Mouse (Mus musculus): Measurements from ENCODE around the gene Ccdc24. TPM values are rescaled to one million over a fixed set of nuclear protein-coding genes. Genes with fewer than 3 reads are reported as not detected.

Ccdc24 gene
- polyA plus RNA-seq, 1 experiment from 2014 or later = 3.3 TPM

DNA sequence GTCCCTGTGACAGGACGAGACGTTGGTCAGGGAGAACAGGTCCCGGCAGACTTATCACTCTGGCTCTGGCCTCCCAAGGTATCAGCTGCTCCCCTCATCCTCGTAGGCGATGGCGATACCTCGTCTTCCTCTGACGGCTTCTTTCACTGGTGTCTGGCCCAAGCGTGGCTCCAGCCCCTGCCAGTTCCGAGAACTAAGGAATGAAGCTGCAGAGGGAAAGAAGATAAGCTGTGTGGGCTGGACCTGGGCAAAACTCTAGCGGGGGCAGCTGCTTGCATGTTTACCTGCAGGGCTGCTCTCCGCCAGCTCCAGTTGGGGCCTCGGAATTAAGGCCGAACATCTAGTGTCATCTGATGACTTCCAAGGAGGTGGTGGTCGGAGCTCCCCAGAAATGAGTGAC, 17.1 kb upstream of the Ccdc24 start:
- Histone ChIP-seq H3K27ac (replicated peaks; ENCODE audit: low read depth, low read length) (no peak overlapping the region), H3K27me3 (replicated peaks; ENCODE audit: control insufficient read depth, insufficient read depth, low read length) (no peaks in the 10 kb centered on the region), H3K4me2 (ENCODE audit: low read depth, low read length) (no peak overlapping the region), H3K9ac (ENCODE audit: low read depth, low read length) (no peak overlapping the region), H3K4me3 (ENCODE audit: low read depth, low read length) (no peak overlapping the region), H3K36me3 (ENCODE audit: control insufficient read depth, insufficient read depth, low read length) (peaks cover 24% of the 10 kb centered on the region), H3K9me3 (ENCODE audit: control insufficient read depth, low read length) (no peaks in the 10 kb centered on the region), H3K4me1 (ENCODE audit: control insufficient read depth, insufficient read depth, low read length) (peaks cover 16% of the 10 kb centered on the region; the same call in 1 of the 2 replicates)
- ATAC-seq (ENCODE audit: low read depth) (no peak), DNase-seq (ENCODE audit: low spot score) (no peak)
- 92% methylated on average over 15 of the region's 15 CpGs for WGBS

DNA sequence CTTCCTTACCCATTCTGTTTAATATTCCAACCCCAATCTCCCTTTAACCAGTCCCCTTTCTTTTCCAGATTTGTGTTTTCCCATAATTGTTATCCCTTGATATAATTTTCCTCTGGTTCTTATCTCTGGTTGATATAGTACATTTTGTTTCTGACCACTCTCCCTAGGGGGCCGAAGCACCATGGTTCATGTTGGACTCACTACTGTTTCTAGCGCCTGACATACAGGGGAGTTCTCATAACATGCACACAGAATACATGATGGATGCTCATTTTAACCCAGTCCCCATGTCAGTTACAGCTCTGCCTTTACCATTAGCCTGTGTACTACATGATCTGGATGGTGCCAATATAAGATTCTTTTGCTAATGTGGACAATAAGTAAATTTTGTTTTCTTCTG, 15.6 kb upstream of the Ccdc24 start:
- Histone ChIP-seq H3K9ac (ENCODE audit: low read depth, low read length) (no peak overlapping the region), H3K27ac (replicated peaks; ENCODE audit: low read depth, low read length) (no peak overlapping the region), H3K9me3 (ENCODE audit: control insufficient read depth, low read length) (no peaks in the 10 kb centered on the region), H3K4me1 (ENCODE audit: control insufficient read depth, insufficient read depth, low read length) (peaks cover 22% of the 10 kb centered on the region; the same call in 1 of the 2 replicates), H3K4me2 (ENCODE audit: low read depth, low read length) (peak overlapping the region; percentile 96), H3K4me3 (ENCODE audit: low read depth, low read length) (peak overlapping the region; percentile 95), H3K36me3 (ENCODE audit: control insufficient read depth, insufficient read depth, low read length) (peaks cover 17% of the 10 kb centered on the region), H3K27me3 (replicated peaks; ENCODE audit: control insufficient read depth, insufficient read depth, low read length) (no peaks in the 10 kb centered on the region)
- ATAC-seq (ENCODE audit: low read depth) = no peak
- 76% methylated on average over 2 of the region's 2 CpGs for WGBS
- no peak for DNase-seq (ENCODE audit: low spot score)

DNA sequence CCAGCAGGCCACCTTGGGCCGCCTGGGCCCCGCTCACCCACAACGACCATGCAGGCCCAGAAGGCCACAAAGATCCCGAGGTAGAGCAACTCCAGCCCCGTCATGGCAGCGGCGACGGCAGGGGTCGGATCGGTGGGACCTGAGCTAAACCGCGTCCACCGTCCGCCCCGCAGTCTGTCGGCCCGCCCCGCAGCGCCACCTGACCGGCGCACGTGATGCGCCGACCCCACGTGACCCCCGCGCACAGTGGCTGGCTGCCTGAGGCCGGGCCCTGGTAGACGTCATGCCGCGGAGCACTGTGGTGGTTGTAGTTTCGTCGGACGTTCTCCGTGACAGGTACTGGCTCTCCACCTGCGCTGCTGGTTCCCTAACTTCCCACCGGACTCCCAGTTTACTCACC, 14.8 kb upstream of the Ccdc24 start, which contains the start of gene Atp6v0b:
Gene Atp6v0b, minus strand, starts transcription at position 201 of the 400 bp plus-strand sequence.
- H3K27me3 ChIP-seq (replicated peaks; ENCODE audit: control insufficient read depth, insufficient read depth, low read length) = no peaks in the 10 kb centered on the region
- DNase-seq (ENCODE audit: low spot score) (peak; percentile 95), ATAC-seq (ENCODE audit: low read depth) (peak; percentile 91)
- H3K4me3 ChIP-seq (ENCODE audit: low read depth, low read length) = peak within 1 kb of the TSS; percentile 95
- under 1% methylated on average over 18 of the region's 37 CpGs for WGBS
- H3K27ac ChIP-seq (replicated peaks; ENCODE audit: low read depth, low read length) = no peak within 1 kb of the TSS
- H3K9me3 ChIP-seq (ENCODE audit: control insufficient read depth, low read length) = no peaks in the 10 kb centered on the region
- H3K4me2 ChIP-seq (ENCODE audit: low read depth, low read length) = peak within 1 kb of the TSS; percentile 96
- peak within 1 kb of the TSS; percentile 83 for H3K9ac ChIP-seq (ENCODE audit: low read depth, low read length)
- peaks cover 22% of the 10 kb centered on the region; the same call in 1 of the 2 replicates for H3K4me1 ChIP-seq (ENCODE audit: control insufficient read depth, insufficient read depth, low read length)
- peaks cover 17% of the 10 kb centered on the region for H3K36me3 ChIP-seq (ENCODE audit: control insufficient read depth, insufficient read depth, low read length)

DNA sequence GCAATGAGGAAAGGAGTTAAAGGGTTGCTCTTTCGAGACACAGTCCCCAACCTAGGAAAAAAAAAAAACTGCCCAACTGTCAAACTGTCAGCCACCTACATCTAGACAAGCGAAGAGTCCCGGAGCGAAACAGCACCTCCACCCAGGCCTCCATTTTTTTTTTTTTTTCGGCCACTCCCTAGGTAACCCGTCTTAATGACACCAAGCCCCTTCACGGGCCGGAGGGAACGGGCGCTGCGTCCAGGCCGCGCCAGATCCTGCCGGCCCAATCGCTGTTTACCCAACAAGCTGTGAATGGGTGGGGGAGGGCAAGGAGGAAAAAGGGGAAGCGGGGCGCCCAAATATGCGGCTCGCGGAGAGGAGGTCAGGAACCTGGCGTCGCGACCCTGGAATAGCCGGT, 14.3 kb upstream of the Ccdc24 start:
- H3K4me3 ChIP-seq (ENCODE audit: low read depth, low read length) = peak overlapping the region; percentile 95
- no peak for DNase-seq (ENCODE audit: low spot score)
- peaks cover 17% of the 10 kb centered on the region for H3K36me3 ChIP-seq (ENCODE audit: control insufficient read depth, insufficient read depth, low read length)
- no peaks in the 10 kb centered on the region for H3K9me3 ChIP-seq (ENCODE audit: control insufficient read depth, low read length)
- ATAC-seq (ENCODE audit: low read depth) = no peak
- H3K4me1 ChIP-seq (ENCODE audit: control insufficient read depth, insufficient read depth, low read length) = peaks cover 20% of the 10 kb centered on the region; the same call in 1 of the 2 replicates
- no peaks in the 10 kb centered on the region for H3K27me3 ChIP-seq (replicated peaks; ENCODE audit: control insufficient read depth, insufficient read depth, low read length)
- H3K9ac ChIP-seq (ENCODE audit: low read depth, low read length) = peak overlapping the region; percentile 83
- peak overlapping the region; percentile 96 for H3K4me2 ChIP-seq (ENCODE audit: low read depth, low read length)
- no peak overlapping the region for H3K27ac ChIP-seq (replicated peaks; ENCODE audit: low read depth, low read length)
- 2% methylated on average over 16 of the region's 24 CpGs for WGBS

DNA sequence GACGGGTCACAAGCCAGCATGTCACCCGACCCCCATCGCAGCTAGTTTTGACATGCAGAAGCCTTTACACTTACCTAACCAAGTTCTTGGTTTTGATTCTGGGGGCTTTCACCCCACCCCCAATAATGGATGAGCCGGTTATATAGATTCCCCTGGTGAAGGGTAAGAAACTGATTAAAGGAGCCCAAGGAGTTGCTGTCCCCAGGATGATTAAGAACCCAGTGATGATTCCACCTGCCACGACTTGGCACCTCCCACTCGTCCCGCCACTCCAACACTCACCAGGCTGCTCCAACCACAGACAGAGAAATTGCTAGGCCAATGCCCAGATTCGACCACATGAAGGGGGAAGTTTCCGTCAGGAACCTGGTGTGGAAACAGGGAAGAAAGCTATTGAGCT, 13.6 kb upstream of the Ccdc24 start:
- H3K4me2 ChIP-seq (ENCODE audit: low read depth, low read length) = peak overlapping the region; percentile 96
- 79% methylated on average over 9 of the region's 9 CpGs for WGBS
- no peak for DNase-seq (ENCODE audit: low spot score)
- no peaks in the 10 kb centered on the region for H3K9me3 ChIP-seq (ENCODE audit: control insufficient read depth, low read length)
- H3K27me3 ChIP-seq (replicated peaks; ENCODE audit: control insufficient read depth, insufficient read depth, low read length) = no peaks in the 10 kb centered on the region
- H3K4me3 ChIP-seq (ENCODE audit: low read depth, low read length) = peak overlapping the region; percentile 95
- no peak for ATAC-seq (ENCODE audit: low read depth)
- peak overlapping the region; percentile 83 for H3K9ac ChIP-seq (ENCODE audit: low read depth, low read length)
- H3K36me3 ChIP-seq (ENCODE audit: control insufficient read depth, insufficient read depth, low read length) = peaks cover 21% of the 10 kb centered on the region
- H3K27ac ChIP-seq (replicated peaks; ENCODE audit: low read depth, low read length) = no peak overlapping the region
- peaks cover 17% of the 10 kb centered on the region; the same call in 1 of the 2 replicates for H3K4me1 ChIP-seq (ENCODE audit: control insufficient read depth, insufficient read depth, low read length)

DNA sequence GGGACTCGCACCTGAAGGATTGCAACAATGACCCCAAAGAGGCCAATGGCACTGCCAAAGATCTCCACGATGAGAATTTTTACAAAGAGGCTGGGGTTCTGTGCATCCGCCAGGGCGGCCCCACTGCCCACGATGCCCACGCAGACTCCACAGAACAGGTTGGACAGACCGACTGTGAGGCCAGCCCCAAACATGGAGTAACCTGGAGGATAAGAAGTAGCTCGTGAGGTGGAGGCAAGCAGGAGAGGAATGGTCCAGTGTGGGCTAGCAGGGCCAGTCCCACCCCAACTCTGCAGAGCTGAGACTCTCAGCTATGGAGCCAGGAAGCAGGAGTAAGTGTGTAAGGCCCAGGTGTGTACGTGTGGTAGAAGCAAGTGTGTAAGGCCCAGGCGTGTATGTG, 12.7 kb upstream of the Ccdc24 start:
- no peak overlapping the region for H3K9ac ChIP-seq (ENCODE audit: low read depth, low read length)
- 94% methylated on average over 10 of the region's 10 CpGs for WGBS
- no peak overlapping the region for H3K4me2 ChIP-seq (ENCODE audit: low read depth, low read length)
- DNase-seq (ENCODE audit: low spot score) (no peak), ATAC-seq (ENCODE audit: low read depth) (no peak)
- no peaks in the 10 kb centered on the region for H3K27me3 ChIP-seq (replicated peaks; ENCODE audit: control insufficient read depth, insufficient read depth, low read length)
- H3K4me3 ChIP-seq (ENCODE audit: low read depth, low read length) = no peak overlapping the region
- no peaks in the 10 kb centered on the region for H3K9me3 ChIP-seq (ENCODE audit: control insufficient read depth, low read length)
- peaks cover 15% of the 10 kb centered on the region; the same call in 1 of the 2 replicates for H3K4me1 ChIP-seq (ENCODE audit: control insufficient read depth, insufficient read depth, low read length)
- H3K27ac ChIP-seq (replicated peaks; ENCODE audit: low read depth, low read length) = no peak overlapping the region
- peaks cover 30% of the 10 kb centered on the region for H3K36me3 ChIP-seq (ENCODE audit: control insufficient read depth, insufficient read depth, low read length)

DNA sequence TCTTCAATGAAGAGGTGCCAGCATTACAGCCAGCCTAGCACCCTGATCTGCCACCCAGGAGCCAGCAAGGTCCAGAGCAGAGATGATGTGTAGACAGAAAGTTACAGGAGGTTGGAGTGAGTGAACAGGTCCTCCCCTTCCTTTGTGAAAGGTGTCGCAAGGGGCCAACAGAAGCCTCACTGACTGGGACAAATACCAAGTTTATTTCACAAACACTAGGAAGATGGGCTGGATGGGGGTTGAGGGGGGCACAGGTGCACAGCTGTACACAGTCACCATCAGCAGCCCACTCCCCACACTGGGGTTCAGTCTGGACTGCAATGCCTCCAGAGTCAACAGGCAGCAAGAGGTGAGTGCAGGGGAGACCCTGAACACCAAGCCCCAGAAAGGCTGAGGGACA, 11.8 kb upstream of the Ccdc24 start:
- H3K27me3 ChIP-seq (replicated peaks; ENCODE audit: control insufficient read depth, insufficient read depth, low read length) = no peaks in the 10 kb centered on the region
- H3K27ac ChIP-seq (replicated peaks; ENCODE audit: low read depth, low read length) = no peak overlapping the region
- 100% methylated on average over 1 of the region's 1 CpGs for WGBS
- H3K4me1 ChIP-seq (ENCODE audit: control insufficient read depth, insufficient read depth, low read length) = peaks cover 15% of the 10 kb centered on the region; the same call in 1 of the 2 replicates
- H3K4me3 ChIP-seq (ENCODE audit: low read depth, low read length) = peak overlapping the region; percentile 79
- no peak for ATAC-seq (ENCODE audit: low read depth)
- H3K9ac ChIP-seq (ENCODE audit: low read depth, low read length) = peak overlapping the region; percentile 88
- no peaks in the 10 kb centered on the region for H3K9me3 ChIP-seq (ENCODE audit: control insufficient read depth, low read length)
- H3K36me3 ChIP-seq (ENCODE audit: control insufficient read depth, insufficient read depth, low read length) = peaks cover 35% of the 10 kb centered on the region
- H3K4me2 ChIP-seq (ENCODE audit: low read depth, low read length) = peak overlapping the region; percentile 82
- DNase-seq (ENCODE audit: low spot score) = no peak

DNA sequence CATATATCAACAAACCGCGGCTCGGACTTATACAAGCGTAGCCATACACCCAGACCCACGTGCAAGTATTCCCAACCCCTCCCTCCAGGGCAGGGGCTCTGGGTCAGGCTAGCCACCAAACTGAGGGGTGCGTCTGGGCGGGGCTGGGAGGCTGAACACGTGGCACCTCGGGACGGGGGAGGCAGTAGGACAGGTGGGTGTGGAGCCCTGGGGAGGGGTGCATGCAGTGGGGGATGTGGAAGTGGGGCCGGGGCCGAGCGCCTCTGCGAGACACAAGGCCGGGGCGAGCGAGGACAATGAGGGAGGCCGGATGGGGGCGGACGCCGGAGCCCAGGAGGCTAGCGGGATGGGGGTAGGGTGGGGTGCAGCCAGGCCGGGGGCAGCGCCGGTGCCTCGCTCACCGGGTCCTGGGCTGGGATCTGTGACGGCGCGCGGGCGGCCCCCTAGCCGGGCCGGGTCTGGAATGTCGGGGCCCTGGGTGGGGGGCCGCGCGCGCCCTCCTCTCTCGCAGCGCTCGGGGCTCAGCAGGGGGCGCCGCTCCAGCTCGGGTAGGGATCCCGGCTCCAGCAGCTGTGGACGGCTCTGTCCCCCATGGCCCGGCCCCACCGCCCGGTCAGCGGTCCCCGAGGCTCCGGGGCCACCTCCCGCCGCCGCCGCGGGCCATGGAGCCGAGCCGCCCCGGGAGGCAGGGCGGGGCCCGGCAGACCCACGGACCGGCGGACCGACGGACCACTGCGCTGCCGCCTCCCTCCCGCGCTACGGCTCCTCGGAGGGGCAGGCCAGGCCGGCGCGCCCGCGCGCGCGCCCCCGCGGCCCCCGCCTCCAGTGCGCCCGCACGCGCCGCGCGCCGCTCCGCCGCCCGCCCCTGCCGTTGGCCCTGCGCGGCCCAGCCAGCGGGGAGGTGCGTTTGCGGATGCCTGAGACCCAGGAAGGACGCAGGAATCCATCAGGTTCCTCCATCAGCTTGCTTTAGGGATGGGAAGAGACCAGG, 10.6 kb upstream of the Ccdc24 start, which contains the start of gene B4galt2:
Gene B4galt2, minus strand, starts transcription at position 787 of the 991 bp plus-strand sequence.
- H3K4me1 ChIP-seq (ENCODE audit: control insufficient read depth, insufficient read depth, low read length) = peaks cover 15% of the 10 kb centered on the region; the same call in 1 of the 2 replicates
- H3K36me3 ChIP-seq (ENCODE audit: control insufficient read depth, insufficient read depth, low read length) = peaks cover 36% of the 10 kb centered on the region
- peak within 1 kb of the TSS; percentile 88 for H3K9ac ChIP-seq (ENCODE audit: low read depth, low read length)
- 2% methylated on average over 18 of the region's 103 CpGs for WGBS
- H3K9me3 ChIP-seq (ENCODE audit: control insufficient read depth, low read length) = no peaks in the 10 kb centered on the region
- H3K27me3 ChIP-seq (replicated peaks; ENCODE audit: control insufficient read depth, insufficient read depth, low read length) = no peaks in the 10 kb centered on the region
- H3K4me3 ChIP-seq (ENCODE audit: low read depth, low read length) = peak within 1 kb of the TSS; percentile 79
- H3K27ac ChIP-seq (replicated peaks; ENCODE audit: low read depth, low read length) = peak within 1 kb of the TSS; percentile 78
- peak; percentile 76 for DNase-seq (ENCODE audit: low spot score)
- peak; percentile 66 for ATAC-seq (ENCODE audit: low read depth)
- H3K4me2 ChIP-seq (ENCODE audit: low read depth, low read length) = peak within 1 kb of the TSS; percentile 82
